ENCODE assay signal across 7 mouse cellular contexts in genomic region chr2:172940003-172940798, GRCm38 (mm10). TPM values are rescaled to one million over a fixed set of nuclear protein-coding genes. Genes with fewer than 3 reads are reported as not detected.
DNase-seq lines count a peak whose midpoint lies in the region; ATAC-seq lines count a peak whose summit lies in the region.

Bmp7 (minus strand) TSS chr2:172940321.

- H3K4me1 ChIP-seq in stomach, embryonic 14.5 days (ENCODE audit: control insufficient read depth, insufficient read depth, low read length): peaks cover 47% of the 10 kb centered on the region

- peak within 1 kb of the TSS; percentile 99 for H3K4me2 ChIP-seq in stomach, embryonic 14.5 days (replicated peaks; ENCODE audit: low read depth, low read length)

- H3K4me3 ChIP-seq in stomach, embryonic 14.5 days (ENCODE audit: low read depth, low read length): peak within 1 kb of the TSS; percentile 62

- intact Hi-C loops in left cerebral cortex, postnatal 4 days (cut with DNase I): no loop called here

- H3K27ac ChIP-seq in stomach, embryonic 14.5 days (ENCODE audit: low read length): peak within 1 kb of the TSS; percentile 88

- WGBS in stomach, embryonic 14.5 days: under 1% methylated on average over 66 of the region's 82 CpGs

- no peaks in the 10 kb centered on the region for H3K9me3 ChIP-seq in stomach, embryonic 14.5 days (ENCODE audit: control insufficient read depth, low read depth, low read length)

- peak; percentile 64 for ATAC-seq in stomach, embryonic 14.5 days (ENCODE audit: insufficient number of reproducible peaks, insufficient read depth, low FRiP score, low read depth)

- H3K9ac ChIP-seq in stomach, embryonic 14.5 days (replicated peaks; ENCODE audit: low read depth, low read length): peak within 1 kb of the TSS; percentile 59

- no peaks in the 10 kb centered on the region for H3K27me3 ChIP-seq in stomach, embryonic 14.5 days (ENCODE audit: control insufficient read depth, insufficient read depth, low read length)

- peak; percentile 85 for DNase-seq in MN1 (ENCODE audit: low spot score)
- peak; percentile 79 for DNase-seq in adrenal gland, postnatal 25 days
- peak in 1 of 2 experiments; percentile 40 for DNase-seq in frontal cortex, adult 2 months (ENCODE audit: extremely low spot score in 1 of 2, low spot score in 1 of 2)
- peak; percentile 89 for DNase-seq in induced T-regulatory cell, adult 2 months (ENCODE audit: low read depth)
- peak; percentile 61 for DNase-seq in left cerebral cortex, postnatal 4 days
- DNase-seq in mesoderm, embryonic 11.5 days (ENCODE audit: low read depth, low spot score): peak; percentile 84

- H3K36me3 ChIP-seq in stomach, embryonic 14.5 days (ENCODE audit: control insufficient read depth, insufficient read depth, low read length): no peaks in the 10 kb centered on the region

RNA-seq across cellular contexts. Expression of gene Bmp7, which starts in this region (rescaled TPM):
- total RNA-seq in adrenal gland, postnatal 25 days (2021): 23.6 and 27.4 TPM in 2 replicates
- 17.9 and 19.8 TPM in 2 replicates for polyA plus RNA-seq in frontal cortex, adult 2 months (2012; rRNA removed)
- 10 to 100 TPM; 13.0 to 14.5 TPM for total RNA-seq in left cerebral cortex, postnatal 4 days (2021)
- 20.7 and 24.0 TPM in 2 replicates for polyA plus RNA-seq in stomach, embryonic 14.5 days (2014; fragmentation: Nextera tagmentation; extraction: Ambion mirVana)
